Mouse (Mus musculus) embryonic fibroblast, embryonic 13.5 days (primary cell): ENCODE measurements around the gene Atl2. TPM values are rescaled to one million over a fixed set of nuclear protein-coding genes. Genes with fewer than 3 reads are reported as not detected.
A peak's percentile ranks its signal among the peaks of the same experiment; 100 is the strongest.

Source experiments
- H3K27ac ChIP-seq: 2 replicates; pipeline ENCODE4 v1.5.1; 2012; ENCODE audit warnings: low read length, control low read depth, inconsistent platforms; ENCODE audit not compliant: insufficient read depth
- H3K4me1 ChIP-seq: 2 replicates; pipeline ENCODE4 v1.6.1; 2011; ENCODE audit warnings: low read length; ENCODE audit not compliant: control insufficient read depth, insufficient read depth
- H3K4me3 ChIP-seq: 2 replicates; pipeline ENCODE4 v1.5.1; 2011; ENCODE audit warnings: mild to moderate bottlenecking, control low read depth, low read length; ENCODE audit not compliant: insufficient read depth
- CTCF ChIP-seq: IDR thresholded peaks from 2 replicates; pipeline ENCODE4 v1.5.1; 2011; ENCODE audit warnings: mild to moderate bottlenecking, control low read depth, low read length, moderate library complexity, borderline replicate concordance; ENCODE audit not compliant: insufficient read depth
- POLR2A ChIP-seq: IDR thresholded peaks from 2 replicates; pipeline ENCODE4 v1.6.1; 2011; ENCODE audit warnings: low read depth, mild to moderate bottlenecking, control low read depth, low read length, moderate library complexity
- polyA plus RNA-seq: library from polyadenylated mRNA; stranded (reverse); fragments of >200 nt; gene quantifications from 2 replicates; pipeline ENCODE4 v1.2.4, GENCODE M21; 2011; ENCODE audit warnings: low read depth; ENCODE audit not compliant: missing spikeins, insufficient read length

The Atl2 gene
- polyA plus RNA-seq, 1 experiment, result 38.9 TPM

DNA sequence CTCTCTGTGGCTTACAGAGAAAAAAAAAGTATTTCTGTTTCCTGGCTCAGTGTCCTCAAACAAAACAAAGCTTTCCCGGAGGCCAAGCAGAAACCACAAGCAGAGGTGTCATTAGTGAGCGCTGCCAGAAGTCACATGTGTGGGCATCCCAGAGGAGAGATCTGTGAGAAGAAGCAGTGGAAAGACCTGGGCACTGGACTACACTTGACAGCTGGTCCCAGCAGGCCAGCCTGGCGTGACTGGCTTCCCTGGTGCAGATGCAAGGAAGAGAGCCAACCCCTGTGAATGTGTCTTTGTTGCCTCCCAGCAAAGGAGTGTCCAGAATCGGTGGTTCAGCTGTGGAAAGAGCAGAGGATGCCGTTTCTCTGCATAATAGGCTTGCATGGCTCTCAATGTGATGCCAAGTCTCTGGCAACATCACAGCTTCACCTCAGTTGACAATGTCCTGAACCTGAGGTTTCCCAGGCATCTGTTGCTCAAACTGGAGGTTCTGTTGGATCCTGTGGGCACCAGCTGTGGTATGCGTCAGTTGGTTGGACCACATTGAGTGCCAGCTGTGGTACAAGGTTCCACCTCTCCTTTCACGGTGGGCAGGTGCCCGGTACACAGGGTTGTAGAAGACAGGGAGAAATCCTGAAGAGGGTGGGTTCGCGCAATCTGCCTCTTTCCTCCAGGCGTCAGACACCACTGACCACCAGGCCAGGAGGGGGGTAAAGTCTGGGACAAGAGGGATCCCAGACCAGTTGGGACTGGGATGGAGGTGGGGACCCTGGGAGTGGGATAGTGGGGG lies 70.5 kb downstream of the Atl2 start:
- Histone ChIP-seq H3K4me3 (no peak overlapping the region), H3K27ac (peak overlapping the region; percentile 79), H3K4me1 (peaks cover 12% of the 10 kb centered on the region; the same call in 1 of the 2 replicates)
- TF ChIP-seq CTCF, result no peak
- 0 out of 2 replicates have a peak, but pooled peaks have one; percentile 26 for TF ChIP-seq POLR2A

- H3K27ac ChIP-seq, result peak overlapping the region; percentile 79
- H3K4me3 ChIP-seq, result no peak overlapping the region
- peaks cover 12% of the 10 kb centered on the region; the same call in 1 of the 2 replicates for H3K4me1 ChIP-seq
- TF ChIP-seq POLR2A (no peak), CTCF (no peak)
These were observed 71.5 kb downstream of the Atl2 start for GRCm38 (mm10) chr17:79824406-79824805.

- Histone ChIP-seq H3K4me1 (peaks cover 7% of the 10 kb centered on the region), H3K27ac (no peak overlapping the region), H3K4me3 (no peak overlapping the region)
- no peak for TF ChIP-seq POLR2A
- TF ChIP-seq CTCF, result no peak
These were observed 77.0 kb downstream of the Atl2 start for GRCm38 (mm10) chr17:79818884-79819283.

GRCm38 (mm10) chr17:79817995-79818394 lies 77.9 kb downstream of the Atl2 start:
- TF ChIP-seq CTCF (no peak), POLR2A (no peak)
- Histone ChIP-seq H3K4me1 (peaks cover 7% of the 10 kb centered on the region), H3K4me3 (no peak overlapping the region), H3K27ac (no peak overlapping the region)

DNA sequence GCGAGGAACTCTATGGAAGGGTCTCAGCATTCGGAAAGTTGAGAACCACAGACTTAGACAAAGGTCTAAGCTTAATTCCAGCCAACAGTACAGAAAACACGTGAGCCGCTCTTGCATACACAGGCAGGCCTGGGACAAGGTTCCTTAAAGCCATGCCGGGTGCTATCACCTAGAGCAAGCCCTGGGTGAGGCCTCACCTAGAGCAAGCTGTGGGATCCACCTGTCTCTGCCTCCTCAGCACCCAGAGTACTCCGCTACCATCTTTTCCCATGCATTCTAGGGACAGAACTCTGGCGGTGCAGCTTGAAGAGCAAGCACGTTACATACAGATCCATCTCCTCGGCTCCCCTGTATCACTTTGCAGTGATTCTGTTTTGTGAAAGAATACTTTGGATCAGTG lies 78.4 kb downstream of the Atl2 start:
- H3K4me3 ChIP-seq, result no peak overlapping the region
- peaks cover 7% of the 10 kb centered on the region for H3K4me1 ChIP-seq
- TF ChIP-seq POLR2A, result no peak
- no peak for TF ChIP-seq CTCF
- H3K27ac ChIP-seq, result no peak overlapping the region

GRCm38 (mm10) chr17:79816896-79817295 lies 79.0 kb downstream of the Atl2 start:
- no peak for TF ChIP-seq POLR2A
- TF ChIP-seq CTCF, result no peak
- no peak overlapping the region for H3K27ac ChIP-seq

GRCm38 (mm10) chr17:79810421-79810820 lies 85.5 kb downstream of the Atl2 start:
- Histone ChIP-seq H3K4me1 (no peaks in the 10 kb centered on the region), H3K4me3 (no peak overlapping the region), H3K27ac (no peak overlapping the region)
- TF ChIP-seq POLR2A, result no peak
- no peak for TF ChIP-seq CTCF

More at GRCm38 (mm10) chr17:79816896-79817295, 79.0 kb downstream of the Atl2 start:
- Histone ChIP-seq H3K4me1 (peaks cover 7% of the 10 kb centered on the region), H3K4me3 (no peak overlapping the region)

DNA sequence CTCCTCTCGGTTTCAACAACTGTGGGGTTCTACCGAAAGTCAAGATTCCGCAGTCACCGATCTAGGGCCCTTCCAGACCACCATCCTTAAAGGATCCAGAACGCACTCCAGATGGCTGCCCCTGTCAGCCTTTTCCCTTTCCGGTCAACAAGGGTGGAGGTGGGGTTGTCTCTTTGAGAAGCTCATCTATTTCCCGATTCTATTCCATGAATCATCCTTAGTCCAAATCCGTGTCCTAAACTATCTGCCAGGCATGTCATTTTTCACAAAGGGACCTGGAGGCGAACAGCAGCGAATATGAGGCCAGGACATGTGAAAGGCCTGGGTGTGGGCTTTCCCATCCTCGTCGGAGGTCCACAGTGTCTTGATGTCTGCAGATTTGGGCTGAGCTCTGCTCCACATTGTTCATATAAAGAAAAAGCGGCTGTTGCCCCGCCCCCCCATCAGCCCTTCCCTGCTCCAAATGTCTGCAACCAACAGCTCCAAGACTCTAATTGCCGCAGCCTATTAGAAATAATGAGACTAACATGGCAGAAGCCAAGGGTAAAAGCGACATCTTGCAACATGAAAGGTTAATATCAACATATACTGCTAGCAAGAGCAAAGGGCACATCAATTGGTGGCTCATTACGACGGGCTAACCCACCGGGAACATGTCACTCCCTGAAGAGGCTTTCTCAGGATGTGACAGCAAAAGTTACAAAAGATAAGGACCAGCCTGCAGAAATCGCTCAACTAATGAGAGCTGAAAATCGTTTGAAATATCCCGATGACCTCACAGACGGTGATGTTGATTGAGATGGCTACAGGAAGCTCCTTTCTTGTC lies 86.2 kb downstream of the Atl2 start:
- no peak overlapping the region for H3K27ac ChIP-seq
- no peaks in the 10 kb centered on the region for H3K4me1 ChIP-seq
- no peak for TF ChIP-seq POLR2A
- no peak for TF ChIP-seq CTCF
- H3K4me3 ChIP-seq, result no peak overlapping the region

DNA sequence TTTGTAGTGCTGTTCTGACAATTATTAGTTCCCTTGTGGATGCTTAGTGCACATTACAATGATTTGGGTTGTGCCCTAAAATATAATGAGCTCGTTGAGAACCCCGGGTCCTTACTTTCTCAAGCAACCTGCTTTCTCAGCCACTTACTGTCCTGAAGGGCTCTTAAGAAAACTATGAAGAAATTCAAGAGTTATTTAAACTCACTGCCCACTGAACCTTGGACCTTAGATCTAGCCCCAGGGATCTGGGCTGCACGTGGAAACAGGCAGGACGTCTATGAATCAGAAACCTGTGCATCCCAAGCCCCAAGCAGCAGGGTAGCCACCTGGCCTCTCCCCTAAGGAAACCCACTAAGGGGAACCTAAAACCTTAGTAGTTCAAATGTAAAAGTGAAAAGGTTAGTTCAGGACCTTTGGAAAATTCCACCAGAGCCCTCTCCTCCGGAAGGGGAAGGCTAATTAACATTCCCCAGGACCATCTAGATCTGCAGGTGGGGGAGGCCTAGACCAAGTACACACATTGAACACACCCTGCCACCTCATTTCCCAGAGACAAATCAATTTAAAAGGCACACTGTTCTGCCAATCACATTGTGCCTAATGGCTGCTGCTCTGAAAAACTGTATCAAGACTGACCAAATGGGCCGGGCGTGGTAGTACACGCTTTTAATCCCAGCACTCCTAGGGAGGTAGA lies 88.5 kb downstream of the Atl2 start:
- Histone ChIP-seq H3K4me3 (no peak overlapping the region), H3K4me1 (no peaks in the 10 kb centered on the region), H3K27ac (no peak overlapping the region)
- TF ChIP-seq POLR2A (no peak), CTCF (no peak)

DNA sequence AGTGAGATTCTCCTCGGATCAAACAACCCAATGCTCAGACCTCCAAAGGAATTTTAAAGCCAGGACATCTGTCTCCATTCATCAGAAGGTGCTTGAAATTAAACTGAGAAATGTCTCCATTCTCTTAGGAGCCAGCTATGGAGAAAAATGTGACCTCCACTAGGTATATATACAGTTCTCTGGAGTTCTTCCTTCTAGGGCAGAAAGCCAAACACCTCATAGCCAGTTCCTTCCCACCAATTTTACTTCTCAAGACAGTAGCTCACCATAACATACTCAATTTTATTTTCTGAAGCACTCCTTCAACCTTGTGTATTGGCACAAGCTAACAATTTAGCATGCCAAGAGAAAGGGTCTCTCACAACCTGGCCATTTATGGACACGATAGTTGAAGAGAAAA lies 91.2 kb downstream of the Atl2 start:
- no peaks in the 10 kb centered on the region for H3K4me1 ChIP-seq
- no peak for TF ChIP-seq CTCF
- TF ChIP-seq POLR2A, result no peak
- H3K4me3 ChIP-seq, result no peak overlapping the region
- no peak overlapping the region for H3K27ac ChIP-seq
